Mouse (Mus musculus): ENCODE results near the gene Parp12. TPM values are rescaled to one million over a fixed set of nuclear protein-coding genes. Genes with fewer than 3 reads are reported as not detected.

Gene Parp12
- polyA plus RNA-seq, 1 experiment from 2014 or later = 14.4 TPM

DNA sequence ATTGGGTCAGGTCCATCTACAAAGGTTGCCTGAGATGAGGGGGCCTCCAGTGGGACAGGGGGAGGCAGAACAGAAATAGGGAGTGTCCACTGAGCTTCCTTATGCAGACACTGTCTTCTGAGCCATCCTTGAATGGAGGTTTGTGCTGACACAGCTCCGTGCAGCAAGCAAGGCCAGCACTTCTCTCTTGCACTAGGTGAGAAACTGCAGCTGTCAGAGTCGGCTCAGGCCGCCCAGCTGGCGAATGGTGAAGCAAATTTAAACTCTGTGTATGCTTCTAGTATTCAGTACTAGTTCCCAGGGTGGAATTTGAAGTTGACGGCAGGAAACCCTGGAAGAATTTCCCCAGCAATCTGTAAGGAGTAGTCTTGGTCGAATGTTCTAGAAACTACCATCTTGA, 67.3 kb downstream of the Parp12 start:
- no peak for ATAC-seq (ENCODE audit: insufficient number of reproducible peaks, insufficient read depth, low FRiP score, low read depth)
- H3K4me1 ChIP-seq (ENCODE audit: control insufficient read depth in 2 of 2, insufficient read depth in 2 of 2, low read length in 2 of 2) = peaks cover 7 to 11% of the 10 kb centered on the region in 2 experiments
- no peaks in the 10 kb centered on the region for H3K9me3 ChIP-seq (ENCODE audit: control insufficient read depth, low read length)
- no peak overlapping the region for H3K4me2 ChIP-seq (ENCODE audit: low read length)
- WGBS = 57% methylated on average over 6 of the region's 6 CpGs
- H3K9ac ChIP-seq (ENCODE audit: low read length) = no peak overlapping the region
- no peak overlapping the region for H3K27ac ChIP-seq (replicated peaks in 1 of 2; ENCODE audit: control insufficient read depth in 1 of 2, insufficient read depth in 1 of 2, low read depth in 2 of 2, low read length in 2 of 2)
- H3K36me3 ChIP-seq (ENCODE audit: control insufficient read depth, insufficient read depth, low read length) = no peaks in the 10 kb centered on the region
- no peaks in the 10 kb centered on the region for H3K27me3 ChIP-seq (ENCODE audit: control insufficient read depth, insufficient read depth, low read length)
- H3K4me3 ChIP-seq (ENCODE audit: control insufficient read depth in 1 of 2, insufficient read depth in 1 of 2, low read depth in 1 of 2, low read length in 2 of 2) = no peak overlapping the region

DNA sequence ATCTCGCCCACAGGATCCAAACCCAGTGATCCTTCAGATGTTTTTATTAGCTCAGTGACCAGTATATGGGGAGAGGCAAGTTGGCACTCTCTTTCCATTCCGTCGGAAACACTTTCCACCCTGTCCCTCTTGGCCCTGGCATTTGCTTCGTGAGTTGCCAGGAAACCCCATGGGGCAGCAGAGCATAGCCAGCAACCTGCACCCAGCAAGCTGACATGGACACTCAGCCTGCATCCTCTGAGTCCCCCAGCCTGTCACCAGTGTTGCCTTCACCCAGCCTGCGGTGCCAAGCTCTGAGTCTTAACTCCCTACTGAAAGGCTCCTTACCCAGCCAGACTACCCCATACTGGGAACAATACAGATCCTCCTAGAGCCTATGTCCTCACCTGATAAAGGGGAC, 69.0 kb downstream of the Parp12 start:
- H3K27ac ChIP-seq (replicated peaks in 1 of 2; ENCODE audit: control insufficient read depth in 1 of 2, insufficient read depth in 1 of 2, low read depth in 2 of 2, low read length in 2 of 2) = no peak overlapping the region
- no peaks in the 10 kb centered on the region for H3K27me3 ChIP-seq (ENCODE audit: control insufficient read depth, insufficient read depth, low read length)

DNA sequence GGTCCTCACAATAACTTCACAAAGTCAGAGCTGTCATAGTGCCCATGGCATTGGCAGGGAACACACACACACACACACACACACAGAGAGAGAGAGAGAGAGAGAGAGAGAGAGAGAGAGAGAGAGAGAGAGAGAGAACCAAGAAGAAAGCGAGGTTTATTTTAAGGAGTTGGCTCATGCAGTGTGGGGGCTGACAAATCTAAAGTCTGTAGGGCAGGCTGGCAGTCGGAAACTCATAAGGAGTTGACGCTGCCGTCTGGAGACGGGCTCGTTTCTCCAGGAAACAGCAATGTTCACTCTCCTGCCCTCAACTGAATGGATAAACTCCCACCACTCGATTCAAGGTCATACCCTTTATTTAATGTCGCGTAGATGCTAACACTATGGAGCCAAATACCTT, 77.7 kb downstream of the Parp12 start:
- Histone ChIP-seq H3K36me3 (ENCODE audit: control insufficient read depth, insufficient read depth, low read length) (no peaks in the 10 kb centered on the region), H3K4me3 (ENCODE audit: control insufficient read depth in 1 of 2, insufficient read depth in 1 of 2, low read depth in 1 of 2, low read length in 2 of 2) (no peak overlapping the region), H3K4me1 (ENCODE audit: control insufficient read depth in 2 of 2, insufficient read depth in 2 of 2, low read length in 2 of 2) (no peaks in the 10 kb centered on the region; a peak in 1 of 4 replicates), H3K9ac (ENCODE audit: low read length) (no peak overlapping the region), H3K4me2 (ENCODE audit: low read length) (no peak overlapping the region), H3K27ac (replicated peaks in 1 of 2; ENCODE audit: control insufficient read depth in 1 of 2, insufficient read depth in 1 of 2, low read depth in 2 of 2, low read length in 2 of 2) (no peak overlapping the region), H3K27me3 (ENCODE audit: control insufficient read depth, insufficient read depth, low read length) (no peaks in the 10 kb centered on the region), H3K9me3 (ENCODE audit: control insufficient read depth, low read length) (no peaks in the 10 kb centered on the region)
- no peak for ATAC-seq (ENCODE audit: insufficient number of reproducible peaks, insufficient read depth, low FRiP score, low read depth)
- 64% methylated on average over 9 of the region's 9 CpGs for WGBS

More for the DNA sequence above, 69.0 kb downstream of the Parp12 start:
- no peak for ATAC-seq (ENCODE audit: insufficient number of reproducible peaks, insufficient read depth, low FRiP score, low read depth)
- no peak overlapping the region for H3K4me2 ChIP-seq (ENCODE audit: low read length)
- peaks cover 3% of the 10 kb centered on the region in 2 experiments; a peak in 1 of 4 replicates for H3K4me1 ChIP-seq (ENCODE audit: control insufficient read depth in 2 of 2, insufficient read depth in 2 of 2, low read length in 2 of 2)
- no peak overlapping the region for H3K9ac ChIP-seq (ENCODE audit: low read length)
- H3K36me3 ChIP-seq (ENCODE audit: control insufficient read depth, insufficient read depth, low read length) = no peaks in the 10 kb centered on the region
- 53% methylated on average over 5 of the region's 5 CpGs for WGBS
- H3K9me3 ChIP-seq (ENCODE audit: control insufficient read depth, low read length) = no peaks in the 10 kb centered on the region
- no peak overlapping the region for H3K4me3 ChIP-seq (ENCODE audit: control insufficient read depth in 1 of 2, insufficient read depth in 1 of 2, low read depth in 1 of 2, low read length in 2 of 2)

Other genes with a start within 250 kb of the Parp12 start
- 1.2 and 1.5 TPM in 2 replicates for gene Tbxas1, start 242.9 kb downstream of the Parp12 start, polyA plus RNA-seq (2014; fragmentation: Nextera tagmentation; extraction: Ambion mirVana)
- 11.0 and 11.2 TPM in 2 replicates for gene Hipk2, start 242.2 kb downstream of the Parp12 start, polyA plus RNA-seq (2014; fragmentation: Nextera tagmentation; extraction: Ambion mirVana)
- gene Kdm7a, start 88.4 kb upstream of the Parp12 start, polyA plus RNA-seq (2014; fragmentation: Nextera tagmentation; extraction: Ambion mirVana) = 6.5 and 7.1 TPM in 2 replicates

All from heart, embryonic 14.5 days (tissue).